Mouse (Mus musculus): ENCODE results near the gene Rasal2. TPM values are rescaled to one million over a fixed set of nuclear protein-coding genes. Genes with fewer than 3 reads are reported as not detected.

The Rasal2 gene
- polyA plus RNA-seq, 1 experiment from 2014 or later, result 11.1 TPM

DNA sequence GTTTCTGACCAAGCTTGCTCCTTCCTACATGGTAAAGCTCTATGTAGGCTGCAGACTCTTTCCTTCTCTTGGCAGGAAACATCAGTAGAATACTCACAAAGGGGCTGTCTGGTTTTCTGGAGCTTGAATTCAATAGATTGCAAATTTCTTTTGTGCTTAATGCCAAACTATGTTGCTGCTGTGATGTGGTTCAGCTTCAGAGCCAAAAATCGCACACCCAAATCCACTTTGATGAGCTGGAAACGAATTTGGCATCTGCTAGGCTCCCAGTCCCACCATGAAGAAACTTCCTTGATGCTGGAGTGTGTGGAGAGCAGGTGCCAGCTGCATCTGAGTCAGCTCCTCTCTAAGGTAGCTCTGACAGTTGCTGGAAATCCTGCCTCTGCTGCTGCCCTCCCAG, 297.9 kb downstream of the Rasal2 start:
- ATAC-seq (replicated peaks; ENCODE audit: insufficient number of reproducible peaks, low FRiP score, low TSS enrichment, low read depth) (no peak), DNase-seq (ENCODE audit: low spot score) (no peak)
- Histone ChIP-seq H3K9ac (replicated peaks; ENCODE audit: low read length) (no peak overlapping the region), H3K27ac (replicated peaks; ENCODE audit: low read depth, low read length) (no peak overlapping the region), H3K4me2 (ENCODE audit: low read depth, low read length) (no peak overlapping the region), H3K9me3 (replicated peaks; ENCODE audit: control insufficient read depth, low read length) (no peaks in the 10 kb centered on the region), H3K36me3 (replicated peaks; ENCODE audit: control insufficient read depth, insufficient read depth, low read depth, low read length) (no peaks in the 10 kb centered on the region), H3K4me3 (ENCODE audit: low read depth, low read length) (no peak overlapping the region), H3K4me1 (ENCODE audit: control insufficient read depth, insufficient read depth, low read length) (no peaks in the 10 kb centered on the region), H3K27me3 (ENCODE audit: control insufficient read depth, insufficient read depth, low read length) (no peaks in the 10 kb centered on the region)
- 79% methylated on average over 2 of the region's 2 CpGs for WGBS

GRCm38 (mm10) chr1:157110287-157110835, 302.0 kb downstream of the Rasal2 start:
- DNase-seq (ENCODE audit: low spot score) (no peak), ATAC-seq (replicated peaks; ENCODE audit: insufficient number of reproducible peaks, low FRiP score, low TSS enrichment, low read depth) (no peak)
- H3K9me3 ChIP-seq (replicated peaks; ENCODE audit: control insufficient read depth, low read length), result no peaks in the 10 kb centered on the region
- WGBS, result 75% methylated on average over 6 of the region's 6 CpGs
- H3K9ac ChIP-seq (replicated peaks; ENCODE audit: low read length), result no peak overlapping the region
- H3K4me3 ChIP-seq (ENCODE audit: low read depth, low read length), result no peak overlapping the region
- H3K27me3 ChIP-seq (ENCODE audit: control insufficient read depth, insufficient read depth, low read length), result no peaks in the 10 kb centered on the region
- H3K4me2 ChIP-seq (ENCODE audit: low read depth, low read length), result no peak overlapping the region
- no peaks in the 10 kb centered on the region for H3K4me1 ChIP-seq (ENCODE audit: control insufficient read depth, insufficient read depth, low read length)
- H3K27ac ChIP-seq (replicated peaks; ENCODE audit: low read depth, low read length), result no peak overlapping the region
- no peaks in the 10 kb centered on the region for H3K36me3 ChIP-seq (replicated peaks; ENCODE audit: control insufficient read depth, insufficient read depth, low read depth, low read length)

DNA sequence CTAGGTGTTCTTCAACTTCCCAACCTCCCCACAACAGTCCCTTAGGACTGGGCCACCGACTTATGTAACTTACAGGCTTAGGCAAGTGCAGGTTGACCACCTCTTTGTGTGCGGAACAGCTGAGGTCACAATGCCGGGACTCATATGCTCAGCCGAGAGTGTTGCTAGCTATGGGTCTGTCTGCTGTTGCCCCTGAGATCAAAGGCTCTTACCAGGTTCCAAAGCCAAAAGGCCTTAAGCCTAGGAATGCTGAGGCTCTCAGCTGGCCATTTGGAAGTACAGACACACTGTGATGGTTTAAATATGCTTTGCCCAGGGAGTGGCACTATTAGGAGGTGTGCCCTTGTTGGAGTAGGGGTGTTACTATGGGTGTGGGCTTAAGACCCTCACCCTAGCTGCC, 303.8 kb downstream of the Rasal2 start, which contains the start of gene Tex35:
Tex35 (minus strand) TSS at position 101 of the 400 bp plus-strand sequence.
- 90% methylated on average over 4 of the region's 4 CpGs for whole genome bisulfite sequencing
- ATAC-seq (replicated peaks; ENCODE audit: insufficient number of reproducible peaks, low FRiP score, low TSS enrichment, low read depth) (no peak), DNase-seq (ENCODE audit: low spot score) (no peak)
- H3K4me1 ChIP-seq (ENCODE audit: control insufficient read depth, insufficient read depth, low read length), result no peaks in the 10 kb centered on the region
- no peaks in the 10 kb centered on the region for H3K9me3 ChIP-seq (replicated peaks; ENCODE audit: control insufficient read depth, low read length)
- H3K4me2 ChIP-seq (ENCODE audit: low read depth, low read length), result no peak within 1 kb of the TSS
- no peaks in the 10 kb centered on the region for H3K36me3 ChIP-seq (replicated peaks; ENCODE audit: control insufficient read depth, insufficient read depth, low read depth, low read length)
- H3K27ac ChIP-seq (replicated peaks; ENCODE audit: low read depth, low read length), result no peak within 1 kb of the TSS
- H3K4me3 ChIP-seq (ENCODE audit: low read depth, low read length), result no peak within 1 kb of the TSS
- H3K27me3 ChIP-seq (ENCODE audit: control insufficient read depth, insufficient read depth, low read length), result no peaks in the 10 kb centered on the region
- no peak within 1 kb of the TSS for H3K9ac ChIP-seq (replicated peaks; ENCODE audit: low read length)

- Histone ChIP-seq H3K27me3 (ENCODE audit: control insufficient read depth, insufficient read depth, low read length) (no peaks in the 10 kb centered on the region), H3K4me3 (ENCODE audit: low read depth, low read length) (no peak overlapping the region), H3K4me1 (ENCODE audit: control insufficient read depth, insufficient read depth, low read length) (peaks cover 4% of the 10 kb centered on the region; the same call in 1 of the 2 replicates), H3K36me3 (replicated peaks; ENCODE audit: control insufficient read depth, insufficient read depth, low read depth, low read length) (no peaks in the 10 kb centered on the region), H3K27ac (replicated peaks; ENCODE audit: low read depth, low read length) (no peak overlapping the region), H3K9me3 (replicated peaks; ENCODE audit: control insufficient read depth, low read length) (no peaks in the 10 kb centered on the region), H3K4me2 (ENCODE audit: low read depth, low read length) (peak overlapping the region; percentile 49), H3K9ac (replicated peaks; ENCODE audit: low read length) (peak overlapping the region; percentile 54)
- ATAC-seq (replicated peaks; ENCODE audit: insufficient number of reproducible peaks, low FRiP score, low TSS enrichment, low read depth) (peak; percentile 82), DNase-seq (ENCODE audit: low spot score) (peak; percentile 66)
- WGBS, result 14% methylated on average over 19 of the region's 19 CpGs
Observed at GRCm38 (mm10) chr1:157101122-157101865, 311.1 kb downstream of the Rasal2 start.

- Histone ChIP-seq H3K27ac (replicated peaks; ENCODE audit: low read depth, low read length) (no peak overlapping the region), H3K27me3 (ENCODE audit: control insufficient read depth, insufficient read depth, low read length) (no peaks in the 10 kb centered on the region), H3K9me3 (replicated peaks; ENCODE audit: control insufficient read depth, low read length) (no peaks in the 10 kb centered on the region), H3K4me3 (ENCODE audit: low read depth, low read length) (no peak overlapping the region), H3K36me3 (replicated peaks; ENCODE audit: control insufficient read depth, insufficient read depth, low read depth, low read length) (no peaks in the 10 kb centered on the region), H3K4me1 (ENCODE audit: control insufficient read depth, insufficient read depth, low read length) (no peaks in the 10 kb centered on the region), H3K4me2 (ENCODE audit: low read depth, low read length) (no peak overlapping the region), H3K9ac (replicated peaks; ENCODE audit: low read length) (no peak overlapping the region)
- ATAC-seq (replicated peaks; ENCODE audit: insufficient number of reproducible peaks, low FRiP score, low TSS enrichment, low read depth), result no peak
- 87% methylated on average over 4 of the region's 4 CpGs for WGBS
- DNase-seq (ENCODE audit: low spot score), result no peak
Observed at GRCm38 (mm10) chr1:157095534-157095933, 316.9 kb downstream of the Rasal2 start.

DNA sequence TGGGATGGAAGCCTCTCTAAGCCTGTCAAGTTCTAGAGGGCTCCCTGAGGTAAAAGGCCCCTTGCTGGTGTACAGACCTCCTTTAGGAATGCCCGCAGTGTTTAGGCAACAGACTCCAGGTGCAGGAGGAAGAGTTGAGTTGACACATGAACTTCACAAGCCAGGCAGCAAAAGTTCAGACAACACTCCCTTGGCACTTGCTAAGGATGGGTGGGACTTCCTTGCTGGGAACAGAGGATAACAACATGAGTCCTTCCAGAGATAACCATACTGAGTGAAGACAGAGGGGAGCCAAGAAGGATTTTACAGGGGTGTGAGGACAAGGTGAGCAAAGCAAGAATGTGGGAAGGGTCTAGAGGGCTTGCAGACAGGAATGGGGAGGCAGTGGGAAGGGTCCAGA, 319.8 kb downstream of the Rasal2 start:
- 88% methylated on average over 1 of the region's 1 CpGs for WGBS

GRCm38 (mm10) chr1:157092140-157092539, 320.3 kb downstream of the Rasal2 start:
- no peak overlapping the region for H3K4me2 ChIP-seq (ENCODE audit: low read depth, low read length)
- H3K27ac ChIP-seq (replicated peaks; ENCODE audit: low read depth, low read length), result no peak overlapping the region
- DNase-seq (ENCODE audit: low spot score) (no peak), ATAC-seq (replicated peaks; ENCODE audit: insufficient number of reproducible peaks, low FRiP score, low TSS enrichment, low read depth) (no peak)
- no peaks in the 10 kb centered on the region for H3K9me3 ChIP-seq (replicated peaks; ENCODE audit: control insufficient read depth, low read length)
- no peaks in the 10 kb centered on the region for H3K36me3 ChIP-seq (replicated peaks; ENCODE audit: control insufficient read depth, insufficient read depth, low read depth, low read length)
- H3K4me3 ChIP-seq (ENCODE audit: low read depth, low read length), result no peak overlapping the region
- H3K9ac ChIP-seq (replicated peaks; ENCODE audit: low read length), result no peak overlapping the region
- H3K4me1 ChIP-seq (ENCODE audit: control insufficient read depth, insufficient read depth, low read length), result no peaks in the 10 kb centered on the region
- no peaks in the 10 kb centered on the region for H3K27me3 ChIP-seq (ENCODE audit: control insufficient read depth, insufficient read depth, low read length)
- 57% methylated on average over 4 of the region's 4 CpGs for WGBS

More for the DNA sequence above, 319.8 kb downstream of the Rasal2 start:
- Histone ChIP-seq H3K27me3 (ENCODE audit: control insufficient read depth, insufficient read depth, low read length) (no peaks in the 10 kb centered on the region), H3K27ac (replicated peaks; ENCODE audit: low read depth, low read length) (no peak overlapping the region), H3K9ac (replicated peaks; ENCODE audit: low read length) (no peak overlapping the region), H3K9me3 (replicated peaks; ENCODE audit: control insufficient read depth, low read length) (no peaks in the 10 kb centered on the region), H3K36me3 (replicated peaks; ENCODE audit: control insufficient read depth, insufficient read depth, low read depth, low read length) (no peaks in the 10 kb centered on the region), H3K4me1 (ENCODE audit: control insufficient read depth, insufficient read depth, low read length) (no peaks in the 10 kb centered on the region), H3K4me3 (ENCODE audit: low read depth, low read length) (no peak overlapping the region), H3K4me2 (ENCODE audit: low read depth, low read length) (no peak overlapping the region)
- DNase-seq (ENCODE audit: low spot score) (no peak), ATAC-seq (replicated peaks; ENCODE audit: insufficient number of reproducible peaks, low FRiP score, low TSS enrichment, low read depth) (no peak)

DNA sequence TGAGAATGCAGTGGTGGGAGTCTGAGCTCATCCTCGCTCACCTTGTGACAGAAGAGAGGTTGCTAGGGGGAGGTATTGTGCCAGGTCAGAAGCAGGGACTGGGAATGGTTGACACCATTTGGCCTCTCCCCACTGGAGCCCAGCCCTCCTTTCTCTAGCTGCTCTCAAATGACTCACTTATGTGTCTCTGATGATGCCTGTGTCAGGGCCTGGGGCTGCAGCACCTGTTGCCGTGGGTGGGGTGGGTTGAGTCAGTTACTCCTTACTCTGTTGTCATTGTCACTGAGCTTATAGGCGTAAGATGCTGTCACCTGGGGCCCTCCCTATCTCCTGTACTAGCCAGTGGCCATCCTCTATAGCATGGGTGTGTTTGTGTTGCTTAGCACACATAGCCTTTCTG, 321.6 kb downstream of the Rasal2 start:
- H3K36me3 ChIP-seq (replicated peaks; ENCODE audit: control insufficient read depth, insufficient read depth, low read depth, low read length), result no peaks in the 10 kb centered on the region
- H3K9me3 ChIP-seq (replicated peaks; ENCODE audit: control insufficient read depth, low read length), result no peaks in the 10 kb centered on the region
- ATAC-seq (replicated peaks; ENCODE audit: insufficient number of reproducible peaks, low FRiP score, low TSS enrichment, low read depth) (no peak), DNase-seq (ENCODE audit: low spot score) (no peak)
- H3K4me1 ChIP-seq (ENCODE audit: control insufficient read depth, insufficient read depth, low read length), result no peaks in the 10 kb centered on the region
- 71% methylated on average over 3 of the region's 3 CpGs for WGBS
- no peak overlapping the region for H3K4me2 ChIP-seq (ENCODE audit: low read depth, low read length)
- H3K27ac ChIP-seq (replicated peaks; ENCODE audit: low read depth, low read length), result no peak overlapping the region
- no peak overlapping the region for H3K9ac ChIP-seq (replicated peaks; ENCODE audit: low read length)
- H3K4me3 ChIP-seq (ENCODE audit: low read depth, low read length), result no peak overlapping the region
- H3K27me3 ChIP-seq (ENCODE audit: control insufficient read depth, insufficient read depth, low read length), result no peaks in the 10 kb centered on the region
